Mouse (Mus musculus): Measurements from ENCODE around the gene Adamts5. TPM values are rescaled to one million over a fixed set of nuclear protein-coding genes. Genes with fewer than 3 reads are reported as not detected.

Gene Adamts5
- 0.44 and 0.50 TPM in 2 replicates for polyA plus RNA-seq (2015; fragmentation: Nextera tagmentation; extraction: Ambion mirVana)

DNA sequence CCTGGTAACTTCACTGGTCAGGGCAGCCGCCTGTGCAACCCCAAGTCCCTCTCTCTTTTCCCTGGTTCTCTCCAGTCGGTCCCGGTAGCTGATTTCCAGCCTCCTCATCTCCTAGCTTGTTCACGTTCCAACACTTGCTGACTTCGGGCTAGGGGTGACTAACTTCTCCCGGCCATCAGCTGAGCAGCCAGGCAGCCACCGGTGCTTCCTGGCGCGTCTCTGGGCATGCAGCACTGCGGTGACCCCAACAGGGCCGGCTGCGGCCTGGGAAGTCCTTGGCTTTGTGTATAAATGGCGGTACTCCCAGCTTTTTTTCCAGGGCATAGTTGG lies at the start of gene Adamts5:
TSS of gene Adamts5 (minus strand) at position 248 of the 330 bp plus-strand sequence.
- Histone ChIP-seq H3K4me3 (replicated peaks) (peak within 1 kb of the TSS; percentile 50), H3K27me3 (peaks cover 40% of the 10 kb centered on the region), H3K36me3 (no peaks in the 10 kb centered on the region), H3K9ac (0 out of 2 replicates have a peak within 1 kb of the TSS, but pooled peaks have one; percentile 22), H3K4me2 (peak within 1 kb of the TSS; percentile 62), H3K27ac (no peak within 1 kb of the TSS), H3K9me3 (replicated peaks) (no peaks in the 10 kb centered on the region), H3K4me1 (replicated peaks) (no peaks in the 10 kb centered on the region)
- ATAC-seq (ENCODE audit: low read depth) (no peak), DNase-seq (no peak)
- 6% methylated on average over 13 of the region's 13 CpGs for WGBS (ENCODE audit: insufficient replicate concordance)

DNA sequence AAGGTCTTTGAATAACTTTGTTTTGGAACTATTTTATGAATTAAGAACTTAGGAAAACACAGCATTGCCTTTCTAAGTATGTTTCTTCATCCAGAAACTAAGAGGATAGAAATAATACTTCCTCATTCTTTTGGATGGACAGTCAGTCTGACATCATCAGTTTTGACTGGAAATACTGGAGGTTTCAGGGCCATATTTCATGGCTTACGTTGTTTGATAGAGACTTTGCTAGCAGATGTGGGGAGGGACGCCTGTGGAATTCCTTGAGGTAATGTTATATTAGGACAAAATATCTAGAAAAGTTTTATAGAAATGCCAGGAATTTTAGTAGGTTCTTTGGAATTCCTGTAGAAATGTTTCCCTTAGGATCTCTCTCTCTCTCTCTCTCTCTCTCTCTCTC lies 48.7 kb upstream of the Adamts5 start:
- no peak for DNase-seq
- H3K4me3 ChIP-seq (replicated peaks): no peak overlapping the region
- no peaks in the 10 kb centered on the region for H3K36me3 ChIP-seq
- H3K4me2 ChIP-seq: no peak overlapping the region
- no peak overlapping the region for H3K27ac ChIP-seq
- no peaks in the 10 kb centered on the region for H3K27me3 ChIP-seq
- no peaks in the 10 kb centered on the region for H3K4me1 ChIP-seq (replicated peaks)
- H3K9me3 ChIP-seq (replicated peaks): no peaks in the 10 kb centered on the region
- no peak for ATAC-seq (ENCODE audit: low read depth)
- H3K9ac ChIP-seq: no peak overlapping the region
- WGBS (ENCODE audit: insufficient replicate concordance): 50% methylated on average over 2 of the region's 2 CpGs

DNA sequence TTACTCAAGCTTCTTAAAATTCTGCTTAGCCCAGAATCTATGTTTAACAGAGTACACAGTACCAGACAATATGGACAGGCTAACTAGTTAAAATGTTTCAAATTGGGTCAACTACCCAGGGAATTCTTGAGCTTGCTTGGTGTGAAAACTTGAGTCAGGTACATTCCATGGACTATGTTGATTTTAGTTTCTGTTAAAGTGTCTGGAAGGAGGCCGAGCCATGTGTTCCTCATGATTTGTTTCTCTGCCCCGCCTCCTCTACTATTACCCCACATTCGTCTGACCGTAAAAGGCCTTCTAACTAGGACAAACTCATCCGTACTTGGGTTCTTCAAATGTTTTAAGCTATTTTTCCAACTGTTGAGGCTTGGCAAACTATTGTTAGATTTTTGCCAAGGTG lies 24.4 kb upstream of the Adamts5 start:
- Histone ChIP-seq H3K27me3 (no peaks in the 10 kb centered on the region), H3K9ac (no peak overlapping the region), H3K4me3 (replicated peaks) (no peak overlapping the region), H3K4me2 (no peak overlapping the region), H3K4me1 (replicated peaks) (no peaks in the 10 kb centered on the region), H3K9me3 (replicated peaks) (no peaks in the 10 kb centered on the region), H3K27ac (no peak overlapping the region), H3K36me3 (no peaks in the 10 kb centered on the region)
- DNase-seq: no peak
- ATAC-seq (ENCODE audit: low read depth): no peak
- 83% methylated on average over 5 of the region's 5 CpGs for WGBS (ENCODE audit: insufficient replicate concordance)

- ATAC-seq (ENCODE audit: low read depth): no peak
- no peak overlapping the region for H3K4me3 ChIP-seq (replicated peaks)
- H3K36me3 ChIP-seq: no peaks in the 10 kb centered on the region
- no peak overlapping the region for H3K4me2 ChIP-seq
- no peaks in the 10 kb centered on the region for H3K4me1 ChIP-seq (replicated peaks)
- no peaks in the 10 kb centered on the region for H3K27me3 ChIP-seq
- no peaks in the 10 kb centered on the region for H3K9me3 ChIP-seq (replicated peaks)
- no peak overlapping the region for H3K9ac ChIP-seq
- WGBS (ENCODE audit: insufficient replicate concordance): 54% methylated on average over 1 of the region's 1 CpGs
- DNase-seq: no peak
- H3K27ac ChIP-seq: no peak overlapping the region
Measured at GRCm38 (mm10) chr16:85922454-85922853, 20.8 kb upstream of the Adamts5 start.

- Histone ChIP-seq H3K4me3 (replicated peaks) (no peak overlapping the region), H3K27ac (no peak overlapping the region), H3K9ac (no peak overlapping the region), H3K4me2 (no peak overlapping the region), H3K9me3 (replicated peaks) (no peaks in the 10 kb centered on the region), H3K36me3 (no peaks in the 10 kb centered on the region), H3K27me3 (no peaks in the 10 kb centered on the region), H3K4me1 (replicated peaks) (no peaks in the 10 kb centered on the region)
- DNase-seq: no peak
- WGBS (ENCODE audit: insufficient replicate concordance): 56% methylated on average over 4 of the region's 4 CpGs
- no peak for ATAC-seq (ENCODE audit: low read depth)
Measured at GRCm38 (mm10) chr16:85920122-85920521, 18.5 kb upstream of the Adamts5 start.

DNA sequence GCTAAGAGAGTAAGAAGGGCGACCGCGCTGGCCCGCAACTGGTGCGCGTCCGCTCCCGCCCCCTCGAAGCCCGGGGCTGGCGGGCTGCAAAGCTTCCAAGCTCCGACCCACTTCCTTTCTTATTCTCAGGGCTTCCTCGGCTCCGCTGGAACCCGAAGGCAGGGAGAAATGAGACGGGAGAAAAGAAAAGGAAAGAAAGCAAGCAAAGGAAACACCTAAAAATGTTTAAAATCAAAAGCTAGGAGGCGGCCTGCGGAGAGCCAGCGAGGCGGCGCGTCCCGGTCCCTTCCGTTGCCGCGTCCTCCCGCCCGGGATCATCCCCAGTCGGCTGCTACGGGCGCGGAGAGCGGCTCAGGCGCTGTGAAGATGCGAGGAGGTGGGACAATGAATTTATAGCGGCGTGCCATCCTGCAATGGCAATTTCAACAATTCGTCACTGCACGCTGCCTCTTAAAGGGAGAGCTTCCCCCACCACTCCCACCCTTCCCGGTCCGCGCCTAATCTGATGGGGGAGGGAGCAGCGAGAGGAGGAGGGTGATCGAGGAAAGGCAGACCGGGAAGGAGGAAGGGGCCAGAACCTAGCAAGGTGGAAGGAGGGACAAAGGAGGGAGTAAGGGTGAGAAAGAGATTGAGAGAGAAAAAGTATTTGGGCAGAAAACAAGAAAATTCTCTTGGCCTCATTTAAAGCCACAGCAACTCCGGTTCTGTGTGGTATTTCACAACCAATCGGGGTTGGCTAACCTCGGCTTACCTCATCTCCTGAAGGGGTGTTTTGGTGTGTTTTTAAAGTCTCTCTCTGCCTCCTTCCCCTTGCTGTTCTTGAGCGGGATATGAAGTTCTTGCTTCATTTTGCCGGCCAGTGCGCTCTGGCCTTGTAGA lies 687 bp downstream of the Adamts5 start:
- no peak overlapping the region for H3K27ac ChIP-seq
- H3K4me2 ChIP-seq: peak overlapping the region; percentile 62
- peak overlapping the region; percentile 50 for H3K4me3 ChIP-seq (replicated peaks)
- H3K27me3 ChIP-seq: peaks cover 40% of the 10 kb centered on the region
- H3K9ac ChIP-seq: 0 out of 2 replicates have a peak overlapping the region, but pooled peaks have one; percentile 22
- no peak for ATAC-seq (ENCODE audit: low read depth)
- WGBS (ENCODE audit: insufficient replicate concordance): 1% methylated on average over 51 of the region's 51 CpGs
- no peaks in the 10 kb centered on the region for H3K9me3 ChIP-seq (replicated peaks)
- DNase-seq: no peak
- no peaks in the 10 kb centered on the region for H3K4me1 ChIP-seq (replicated peaks)
- H3K36me3 ChIP-seq: no peaks in the 10 kb centered on the region

GRCm38 (mm10) chr16:85899790-85900587 lies 1.6 kb downstream of the Adamts5 start:
- Histone ChIP-seq H3K9ac (0 out of 2 replicates have a peak overlapping the region, but pooled peaks have one; percentile 22), H3K27me3 (peaks cover 40% of the 10 kb centered on the region), H3K4me3 (replicated peaks) (peak overlapping the region; percentile 50), H3K9me3 (replicated peaks) (no peaks in the 10 kb centered on the region), H3K4me1 (replicated peaks) (no peaks in the 10 kb centered on the region), H3K36me3 (no peaks in the 10 kb centered on the region), H3K27ac (no peak overlapping the region), H3K4me2 (peak overlapping the region; percentile 62)
- 4% methylated on average over 41 of the region's 45 CpGs for WGBS (ENCODE audit: insufficient replicate concordance)
- no peak for DNase-seq
- no peak for ATAC-seq (ENCODE audit: low read depth)

DNA sequence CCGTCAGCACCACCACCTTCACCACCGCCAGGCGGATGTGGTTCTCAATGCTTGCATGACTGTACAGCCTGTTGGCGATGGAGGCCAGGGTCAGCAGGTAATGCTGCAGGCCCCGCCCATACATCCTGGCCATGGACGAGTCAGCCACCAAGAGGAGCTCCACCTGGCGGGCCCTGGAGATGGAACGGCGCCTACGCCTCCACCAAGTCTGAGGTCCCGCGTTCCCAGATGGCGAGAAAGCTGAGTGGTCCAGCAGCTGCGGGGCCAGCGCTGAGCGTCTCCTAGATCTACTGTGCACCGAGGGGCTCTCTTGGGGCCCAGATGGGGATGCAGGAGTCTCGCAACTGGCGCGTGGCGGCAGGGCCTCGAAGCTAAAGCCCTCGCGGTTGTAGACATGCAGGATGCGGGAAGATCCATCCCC lies 2.3 kb downstream of the Adamts5 start:
- DNase-seq (no peak), ATAC-seq (ENCODE audit: low read depth) (no peak)
- peak overlapping the region; percentile 62 for H3K4me2 ChIP-seq
- no peaks in the 10 kb centered on the region for H3K4me1 ChIP-seq (replicated peaks)
- H3K27me3 ChIP-seq: peaks cover 40% of the 10 kb centered on the region
- peak overlapping the region; percentile 50; the same call in 1 of the 2 replicates for H3K4me3 ChIP-seq (replicated peaks)
- H3K27ac ChIP-seq: no peak overlapping the region
- WGBS (ENCODE audit: insufficient replicate concordance): 17% methylated on average over 25 of the region's 25 CpGs
- H3K36me3 ChIP-seq: no peaks in the 10 kb centered on the region
- H3K9me3 ChIP-seq (replicated peaks): no peaks in the 10 kb centered on the region
- H3K9ac ChIP-seq: no peak overlapping the region

GRCm38 (mm10) chr16:85898816-85899215 lies 2.8 kb downstream of the Adamts5 start:
- ATAC-seq (ENCODE audit: low read depth) (no peak), DNase-seq (no peak)
- H3K4me1 ChIP-seq (replicated peaks): no peaks in the 10 kb centered on the region
- H3K27ac ChIP-seq: no peak overlapping the region
- H3K27me3 ChIP-seq: peaks cover 40% of the 10 kb centered on the region
- H3K4me2 ChIP-seq: no peak overlapping the region
- no peak overlapping the region for H3K9ac ChIP-seq
- H3K4me3 ChIP-seq (replicated peaks): no peak overlapping the region
- WGBS (ENCODE audit: insufficient replicate concordance): 66% methylated on average over 10 of the region's 10 CpGs
- no peaks in the 10 kb centered on the region for H3K9me3 ChIP-seq (replicated peaks)
- no peaks in the 10 kb centered on the region for H3K36me3 ChIP-seq

DNA sequence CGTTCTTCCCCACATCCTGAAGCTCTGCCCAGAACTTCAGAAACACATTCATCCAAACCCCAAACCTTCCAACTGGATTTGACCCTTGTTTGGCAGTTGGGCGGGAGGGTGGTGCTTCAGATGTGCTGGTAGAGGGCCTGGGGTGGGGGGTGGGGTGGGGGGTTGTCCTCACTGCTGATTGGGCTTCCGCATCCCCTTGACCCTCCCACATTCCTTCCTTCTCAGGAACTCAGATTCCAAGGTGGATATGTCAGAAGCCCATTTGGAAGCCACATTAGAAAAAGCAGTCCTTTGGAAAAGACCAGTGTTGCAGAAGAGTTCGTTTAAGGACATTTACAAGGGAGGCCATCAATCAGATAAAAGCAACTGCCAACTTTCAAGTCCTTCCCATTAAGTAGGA lies 3.2 kb downstream of the Adamts5 start:
- ATAC-seq (ENCODE audit: low read depth) (no peak), DNase-seq (no peak)
- no peaks in the 10 kb centered on the region for H3K9me3 ChIP-seq (replicated peaks)
- no peak overlapping the region for H3K4me3 ChIP-seq (replicated peaks)
- H3K4me1 ChIP-seq (replicated peaks): no peaks in the 10 kb centered on the region
- WGBS (ENCODE audit: insufficient replicate concordance): 59% methylated on average over 4 of the region's 4 CpGs
- no peak overlapping the region for H3K4me2 ChIP-seq
- H3K36me3 ChIP-seq: no peaks in the 10 kb centered on the region
- H3K9ac ChIP-seq: no peak overlapping the region
- no peak overlapping the region for H3K27ac ChIP-seq
- peaks cover 40% of the 10 kb centered on the region for H3K27me3 ChIP-seq

- no peak overlapping the region for H3K9ac ChIP-seq
- H3K4me1 ChIP-seq (replicated peaks): no peaks in the 10 kb centered on the region
- WGBS (ENCODE audit: insufficient replicate concordance): 67% methylated on average over 3 of the region's 3 CpGs
- H3K4me2 ChIP-seq: no peak overlapping the region
- H3K27ac ChIP-seq: no peak overlapping the region
- peaks cover 40% of the 10 kb centered on the region for H3K27me3 ChIP-seq
- H3K9me3 ChIP-seq (replicated peaks): no peaks in the 10 kb centered on the region
- H3K36me3 ChIP-seq: no peaks in the 10 kb centered on the region
- ATAC-seq (ENCODE audit: low read depth) (no peak), DNase-seq (no peak)
- no peak overlapping the region for H3K4me3 ChIP-seq (replicated peaks)
Measured at GRCm38 (mm10) chr16:85897854-85898253, 3.8 kb downstream of the Adamts5 start.
